Mouse (Mus musculus) brain, adult 2 months (tissue): ENCODE data around the gene Acad12.

Experiments
- DNase-seq: peaks from one replicate; pipeline ENCODE4 v3.0.0; 2011; ENCODE audit warnings: low read depth, low spot score

The Acad12 gene

GRCm38 (mm10) chr5:121585005-121585404 lies 33.7 kb downstream of the Acad12 start:
- DNase-seq, result no peak

DNA sequence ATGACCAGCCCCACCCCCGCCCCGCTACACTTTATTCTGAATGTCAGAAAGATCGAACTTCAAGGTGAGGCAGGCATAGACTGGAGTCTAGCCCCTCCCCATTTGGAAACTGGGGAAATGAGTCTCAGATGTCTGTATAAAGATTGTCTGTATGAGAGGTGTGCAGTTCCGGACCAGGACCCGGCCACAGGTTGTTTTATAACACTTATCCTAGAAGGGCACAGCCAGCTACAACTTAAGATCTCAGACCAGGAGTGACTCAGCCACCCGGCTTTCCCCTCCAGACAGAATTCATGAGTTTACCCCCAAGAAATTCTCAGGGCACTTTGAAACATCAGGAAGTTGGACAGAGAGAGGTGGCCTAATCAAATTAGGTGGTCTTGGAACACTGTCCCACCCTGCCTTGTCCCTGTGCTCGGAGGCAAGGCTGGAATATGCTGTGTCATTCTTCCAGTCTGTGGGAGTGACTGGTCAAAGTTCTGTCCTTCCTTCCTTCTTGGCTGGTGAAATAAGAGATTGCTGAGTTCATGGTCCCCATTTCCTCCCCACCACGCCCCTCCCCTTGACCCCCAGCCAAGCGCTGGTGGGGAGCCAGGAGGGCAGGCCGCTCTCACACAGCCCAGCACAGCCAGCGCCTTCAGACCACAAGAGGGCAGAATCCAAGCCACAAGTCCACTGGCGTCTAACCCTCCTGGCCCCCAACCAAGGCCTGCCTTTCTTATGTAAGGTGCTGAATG lies 34.8 kb downstream of the Acad12 start:
- peak; percentile 89 for DNase-seq

GRCm38 (mm10) chr5:121581945-121582344 lies 36.8 kb downstream of the Acad12 start:
- DNase-seq, result no peak

GRCm38 (mm10) chr5:121576927-121577488 lies 41.7 kb downstream of the Acad12 start:
- DNase-seq, result no peak

GRCm38 (mm10) chr5:121575867-121576266 lies 42.9 kb downstream of the Acad12 start:
- DNase-seq, result no peak

DNA sequence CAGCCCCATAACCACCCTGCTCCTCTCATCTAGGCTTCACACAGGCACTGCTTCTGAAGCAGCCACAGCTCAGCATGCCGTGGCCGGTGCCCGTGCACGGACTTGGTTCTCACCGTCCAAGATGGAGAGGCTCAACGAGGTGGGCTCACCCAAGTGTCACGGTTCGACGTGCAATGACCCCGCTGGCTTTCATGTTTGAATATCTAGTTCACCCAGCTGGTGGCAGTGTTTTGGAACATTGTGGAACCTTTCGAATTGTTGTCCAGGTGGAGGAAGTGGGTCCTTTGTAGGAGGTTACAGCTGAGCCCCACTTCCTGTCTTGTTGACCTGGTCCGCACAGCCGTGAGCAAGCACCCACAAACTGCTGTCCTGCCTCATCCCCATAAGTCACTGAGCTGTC lies 44.6 kb downstream of the Acad12 start:
- no peak for DNase-seq

- no peak for DNase-seq
Measured at GRCm38 (mm10) chr5:121570787-121571186, 48.0 kb downstream of the Acad12 start.

DNA sequence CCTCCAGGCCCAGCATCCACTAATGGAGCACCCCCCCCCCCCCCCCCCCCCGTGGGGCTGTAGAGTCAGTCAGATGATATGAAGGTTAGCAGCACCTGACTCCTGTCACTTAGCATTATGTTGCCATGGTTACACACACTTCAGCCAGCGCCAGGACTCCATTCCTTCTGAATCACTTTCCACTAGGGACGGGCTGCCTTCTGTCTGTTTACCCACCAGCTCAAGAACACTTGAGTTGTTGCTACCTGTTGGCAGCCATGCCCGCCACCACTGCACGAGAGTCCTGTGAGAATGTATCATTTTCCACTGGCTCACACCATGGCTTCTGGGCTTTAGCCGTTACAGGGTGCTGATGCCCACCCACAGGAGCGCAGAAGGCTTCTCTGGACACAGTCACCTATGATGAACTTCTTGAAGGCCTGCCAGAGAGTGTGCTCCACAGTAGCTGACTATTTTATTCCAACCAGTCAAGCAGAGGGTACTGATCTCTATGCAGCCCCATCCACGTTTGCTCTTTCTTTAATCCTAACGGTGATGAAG lies 48.8 kb downstream of the Acad12 start:
- peak; percentile 31 for DNase-seq

GRCm38 (mm10) chr5:121566035-121566681 lies 52.6 kb downstream of the Acad12 start:
- DNase-seq, result no peak

DNA sequence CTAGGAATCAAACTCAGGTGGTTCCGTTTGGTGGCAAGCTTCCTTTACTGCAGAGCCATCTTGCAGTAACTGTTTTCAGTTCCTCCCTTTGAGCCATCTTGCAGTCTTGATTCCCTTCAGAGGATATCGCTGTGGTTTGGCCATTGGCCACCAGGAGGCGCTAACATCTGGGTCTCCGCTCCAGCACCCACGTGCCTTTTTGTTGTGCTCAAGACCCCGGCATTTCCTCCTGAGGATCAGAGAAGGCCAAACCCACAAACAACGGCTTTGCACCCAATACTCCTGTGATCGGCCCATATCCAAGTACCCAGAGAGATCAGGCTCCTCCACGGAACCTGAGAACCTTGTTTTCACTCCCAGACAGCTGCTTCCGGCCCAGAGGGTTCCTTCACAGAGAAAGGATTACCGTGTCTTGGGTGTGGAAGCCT lies 54.3 kb downstream of the Acad12 start:
- peak; percentile 86 for DNase-seq

- DNase-seq, result no peak
Measured at GRCm38 (mm10) chr5:121562436-121562835, 56.3 kb downstream of the Acad12 start.

- no peak for DNase-seq
Measured at GRCm38 (mm10) chr5:121549196-121549595, 69.5 kb downstream of the Acad12 start.

- no peak for DNase-seq
Measured at GRCm38 (mm10) chr5:121547084-121547483, 71.7 kb downstream of the Acad12 start.
